Mouse (Mus musculus): ENCODE results near the gene Atp6ap1l. TPM values are rescaled to one million over a fixed set of nuclear protein-coding genes. Genes with fewer than 3 reads are reported as not detected.

Atp6ap1l gene
- polyA plus RNA-seq, 1 experiment from 2014 or later = 0.30 TPM

DNA sequence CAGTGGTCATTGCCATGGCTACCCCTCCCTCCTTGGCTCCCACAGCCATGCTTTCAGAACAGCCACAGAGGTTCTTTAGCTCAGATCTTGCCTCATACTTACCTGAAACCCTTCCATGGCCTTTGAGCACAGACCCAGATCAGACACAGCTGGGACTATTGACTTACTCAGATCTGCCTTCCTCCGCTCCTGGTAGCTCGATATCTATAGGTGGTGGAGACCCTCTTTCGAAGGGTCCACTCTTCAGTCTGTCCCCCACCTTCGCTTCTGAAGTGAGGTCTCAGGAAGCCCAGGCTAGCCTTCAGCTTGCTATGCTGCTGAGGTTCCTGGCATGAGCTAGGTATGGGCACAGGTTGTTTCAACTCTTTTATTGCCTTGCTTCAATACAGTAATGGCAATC, 9.6 kb upstream of the Atp6ap1l start:
- Histone ChIP-seq H3K27ac (no peak overlapping the region), H3K4me1 (no peaks in the 10 kb centered on the region), H3K9me3 (replicated peaks) (no peaks in the 10 kb centered on the region), H3K4me3 (no peak overlapping the region), H3K27me3 (ENCODE audit: low read depth, poor library complexity, severe bottlenecking) (no peaks in the 10 kb centered on the region), H3K36me3 (no peaks in the 10 kb centered on the region)
- DNase-seq (ENCODE audit: low spot score) = peak; percentile 18
- WGBS = 97% methylated on average over 4 of the region's 4 CpGs

DNA sequence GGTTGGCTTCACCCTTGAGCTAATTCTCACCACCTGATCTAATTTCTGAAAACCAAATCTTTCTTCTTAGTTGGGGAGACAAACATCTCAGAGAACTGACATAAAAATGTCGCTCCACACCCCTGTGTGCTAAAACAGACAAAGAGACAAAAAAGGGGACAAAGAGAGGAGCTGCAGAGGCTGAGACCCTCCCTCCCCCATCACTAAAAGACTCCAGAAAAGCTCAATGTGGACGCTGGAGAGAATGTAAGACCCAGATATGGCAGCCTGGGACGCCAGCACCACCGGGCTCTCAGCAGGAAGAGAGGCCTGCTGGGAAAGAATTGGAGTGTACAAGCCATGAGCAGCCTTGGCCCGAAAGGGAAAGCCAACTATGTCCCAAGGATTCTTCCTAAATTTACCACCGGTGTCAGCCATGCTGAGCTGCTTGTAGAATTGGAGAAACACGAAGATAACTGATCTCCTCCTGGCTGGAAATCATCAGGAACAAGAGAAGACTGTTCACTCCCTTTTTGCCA, 8.6 kb upstream of the Atp6ap1l start:
- 62% methylated on average over 7 of the region's 7 CpGs for WGBS
- Histone ChIP-seq H3K4me3 (no peak overlapping the region), H3K36me3 (no peaks in the 10 kb centered on the region), H3K4me1 (no peaks in the 10 kb centered on the region), H3K27me3 (ENCODE audit: low read depth, poor library complexity, severe bottlenecking) (no peaks in the 10 kb centered on the region), H3K27ac (no peak overlapping the region), H3K9me3 (replicated peaks) (no peaks in the 10 kb centered on the region)
- no peak for DNase-seq (ENCODE audit: low spot score)

DNA sequence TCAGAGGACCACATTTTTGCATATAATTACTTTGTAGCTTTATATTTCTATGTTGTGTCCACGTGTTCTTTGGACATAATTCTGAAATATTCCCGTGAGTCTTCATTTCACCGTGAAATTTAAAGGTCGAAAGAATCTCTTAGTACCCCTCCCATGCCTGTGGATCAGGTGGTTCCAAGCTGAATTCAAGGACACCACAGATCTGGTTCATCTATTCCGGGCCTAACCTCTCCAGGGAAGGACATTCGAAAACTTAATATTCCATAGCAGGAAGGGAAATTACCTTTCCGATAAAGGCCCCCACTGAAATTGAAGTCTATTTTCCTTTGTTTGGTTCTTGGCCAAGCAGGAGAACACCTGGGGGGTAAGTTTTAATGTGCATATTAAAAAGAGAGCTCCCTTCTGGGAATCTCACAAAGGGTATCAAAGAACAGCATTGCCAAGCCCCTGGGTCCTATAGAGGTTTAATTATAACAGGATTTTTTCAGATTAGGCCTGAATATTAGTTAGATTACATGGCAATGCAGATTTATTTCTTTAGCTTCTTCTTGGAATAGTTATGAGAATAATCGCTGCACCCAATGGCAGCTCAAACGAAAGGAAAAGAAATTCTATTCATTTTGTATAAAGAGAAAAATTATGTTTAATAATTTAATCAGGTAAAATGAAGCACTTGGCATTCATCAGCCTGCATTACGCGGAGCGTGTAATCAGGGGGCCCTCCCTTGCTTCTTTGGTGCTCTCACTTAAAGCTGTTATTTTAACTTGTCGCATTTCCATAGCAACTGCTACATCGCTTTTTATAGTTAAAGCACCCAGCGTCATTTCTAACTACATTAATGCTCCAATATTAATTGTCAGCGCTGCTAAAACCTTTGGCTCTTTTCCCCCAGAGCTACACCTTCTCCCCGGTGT, 7.9 kb upstream of the Atp6ap1l start:
- WGBS = 89% methylated on average over 17 of the region's 17 CpGs
- Histone ChIP-seq H3K9me3 (replicated peaks) (no peaks in the 10 kb centered on the region), H3K4me1 (no peaks in the 10 kb centered on the region), H3K4me3 (no peak overlapping the region), H3K36me3 (no peaks in the 10 kb centered on the region), H3K27ac (no peak overlapping the region), H3K27me3 (ENCODE audit: low read depth, poor library complexity, severe bottlenecking) (no peaks in the 10 kb centered on the region)
- no peak for DNase-seq (ENCODE audit: low spot score)

DNA sequence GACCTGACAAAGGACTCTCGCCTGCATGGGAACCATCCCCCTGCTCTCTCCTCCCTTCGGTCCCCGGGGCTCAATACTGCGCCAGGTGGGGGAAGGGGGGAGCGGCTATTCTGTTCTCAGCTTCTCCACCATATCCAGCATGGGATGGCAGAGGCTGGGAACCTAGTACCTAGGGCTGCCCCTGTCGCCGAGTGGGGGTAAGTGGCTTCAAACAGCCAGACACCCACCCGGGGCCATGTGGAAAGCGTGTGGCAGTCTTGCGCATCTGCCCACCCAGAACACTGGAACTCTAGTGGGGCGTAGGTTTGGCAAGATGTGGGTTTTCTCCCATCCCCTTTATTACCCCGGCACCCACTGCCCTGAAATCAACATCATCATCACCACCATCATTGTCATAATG, 2.2 kb upstream of the Atp6ap1l start:
- Histone ChIP-seq H3K4me3 (no peak overlapping the region), H3K4me1 (no peaks in the 10 kb centered on the region), H3K27me3 (ENCODE audit: low read depth, poor library complexity, severe bottlenecking) (no peaks in the 10 kb centered on the region), H3K36me3 (no peaks in the 10 kb centered on the region), H3K9me3 (replicated peaks) (no peaks in the 10 kb centered on the region), H3K27ac (no peak overlapping the region)
- DNase-seq (ENCODE audit: low spot score) = no peak
- WGBS = 94% methylated on average over 12 of the region's 12 CpGs

DNA sequence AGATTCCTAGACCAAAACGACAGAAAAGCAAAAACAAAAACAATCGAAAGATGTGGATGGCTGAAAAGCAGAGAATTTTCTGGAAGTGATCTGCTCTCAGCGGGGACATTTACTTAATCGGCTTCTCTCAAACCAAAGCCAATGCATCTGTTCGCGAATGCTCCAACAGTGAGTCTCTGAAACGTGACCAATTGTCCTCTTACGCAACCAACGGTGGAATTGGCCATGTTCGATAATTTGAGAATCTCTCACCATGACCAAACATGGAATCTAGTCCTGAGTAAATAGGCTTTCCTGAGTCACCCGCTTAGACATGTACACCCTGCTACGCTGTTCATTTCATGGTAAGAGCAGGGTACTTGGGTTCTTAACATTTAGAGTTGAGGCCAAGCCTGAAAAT, 8.3 kb downstream of the Atp6ap1l start:
- H3K4me3 ChIP-seq = no peak overlapping the region
- H3K27ac ChIP-seq = no peak overlapping the region
- no peaks in the 10 kb centered on the region for H3K27me3 ChIP-seq (ENCODE audit: low read depth, poor library complexity, severe bottlenecking)
- DNase-seq (ENCODE audit: low spot score) = no peak
- H3K4me1 ChIP-seq = 0 out of 2 replicates have a peak, but pooled peaks cover 2% of the 10 kb centered on the region
- no peaks in the 10 kb centered on the region for H3K36me3 ChIP-seq
- no peaks in the 10 kb centered on the region for H3K9me3 ChIP-seq (replicated peaks)
- 94% methylated on average over 12 of the region's 12 CpGs for WGBS

DNA sequence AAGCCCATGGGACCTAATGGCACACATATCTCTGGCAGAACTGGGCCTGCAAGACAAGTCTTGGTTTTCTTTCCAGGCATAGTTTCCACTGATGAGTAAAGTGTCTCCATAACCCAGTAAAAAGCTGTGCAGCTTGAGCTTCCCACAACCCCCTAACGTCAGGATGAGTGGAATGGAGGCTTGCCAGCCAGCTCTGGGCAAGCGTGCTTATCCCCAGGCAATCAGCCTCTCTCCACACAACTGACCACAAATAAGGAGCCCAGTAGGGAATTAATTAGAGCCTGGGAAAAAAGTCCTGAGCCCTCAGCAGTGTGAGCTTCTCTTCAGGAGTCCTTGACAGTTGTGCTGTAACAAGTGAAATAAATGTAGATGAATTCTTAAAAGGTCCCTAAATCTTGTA, 9.1 kb downstream of the Atp6ap1l start:
- Histone ChIP-seq H3K4me3 (no peak overlapping the region), H3K36me3 (no peaks in the 10 kb centered on the region), H3K27me3 (ENCODE audit: low read depth, poor library complexity, severe bottlenecking) (no peaks in the 10 kb centered on the region), H3K4me1 (0 out of 2 replicates have a peak, but pooled peaks cover 2% of the 10 kb centered on the region), H3K9me3 (replicated peaks) (no peaks in the 10 kb centered on the region), H3K27ac (no peak overlapping the region)
- DNase-seq (ENCODE audit: low spot score) = no peak
- 57% methylated on average over 2 of the region's 2 CpGs for WGBS

DNA sequence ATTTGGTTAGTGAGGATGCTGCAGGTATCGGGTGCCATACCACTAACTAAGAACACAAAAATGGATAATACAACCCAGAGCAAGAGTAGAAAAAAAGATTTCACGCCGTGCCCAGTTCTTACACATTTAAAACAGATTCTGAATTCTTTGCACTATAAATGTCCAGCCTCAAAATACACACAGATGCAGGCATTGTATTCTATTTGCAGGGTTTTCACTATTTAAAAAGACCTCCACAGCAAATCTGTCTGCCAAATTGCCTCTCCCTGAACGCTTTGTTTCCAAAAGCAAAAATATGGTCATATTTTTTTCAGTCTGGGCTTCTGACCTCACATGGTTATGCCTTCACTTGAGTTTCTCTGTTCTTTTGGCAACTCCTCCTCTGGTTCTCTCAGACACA, 10.3 kb downstream of the Atp6ap1l start:
- WGBS = 92% methylated on average over 4 of the region's 4 CpGs
- Histone ChIP-seq H3K36me3 (no peaks in the 10 kb centered on the region), H3K27ac (no peak overlapping the region), H3K4me1 (0 out of 2 replicates have a peak, but pooled peaks cover 2% of the 10 kb centered on the region), H3K27me3 (ENCODE audit: low read depth, poor library complexity, severe bottlenecking) (no peaks in the 10 kb centered on the region), H3K9me3 (replicated peaks) (no peaks in the 10 kb centered on the region), H3K4me3 (no peak overlapping the region)
- DNase-seq (ENCODE audit: low spot score) = no peak

DNA sequence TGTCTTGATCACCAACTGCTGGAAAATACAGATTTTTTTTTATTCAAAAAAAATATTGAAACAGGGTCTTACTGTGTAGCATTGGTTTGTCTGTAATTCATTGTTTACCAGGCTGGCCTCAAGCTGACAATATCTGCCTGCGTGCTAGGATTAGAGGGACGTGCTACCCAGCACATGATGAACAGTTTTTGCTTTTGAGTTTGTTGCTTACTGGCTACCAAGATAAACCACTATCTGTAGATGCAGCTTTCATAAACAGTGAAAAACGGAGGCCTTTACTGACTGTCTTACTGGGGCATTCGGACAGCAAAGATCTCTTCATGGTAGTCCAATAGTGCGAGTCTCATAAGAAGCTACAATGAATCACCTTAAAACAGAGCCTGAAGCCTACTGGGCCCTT, 15.0 kb downstream of the Atp6ap1l start:
- Histone ChIP-seq H3K9me3 (replicated peaks) (no peaks in the 10 kb centered on the region), H3K4me1 (peaks cover 11% of the 10 kb centered on the region), H3K27ac (no peak overlapping the region), H3K36me3 (no peaks in the 10 kb centered on the region), H3K27me3 (ENCODE audit: low read depth, poor library complexity, severe bottlenecking) (0 out of 2 replicates have a peak, but pooled peaks cover 6% of the 10 kb centered on the region), H3K4me3 (no peak overlapping the region)
- no peak for DNase-seq (ENCODE audit: low spot score)
- WGBS = 94% methylated on average over 5 of the region's 5 CpGs

DNA sequence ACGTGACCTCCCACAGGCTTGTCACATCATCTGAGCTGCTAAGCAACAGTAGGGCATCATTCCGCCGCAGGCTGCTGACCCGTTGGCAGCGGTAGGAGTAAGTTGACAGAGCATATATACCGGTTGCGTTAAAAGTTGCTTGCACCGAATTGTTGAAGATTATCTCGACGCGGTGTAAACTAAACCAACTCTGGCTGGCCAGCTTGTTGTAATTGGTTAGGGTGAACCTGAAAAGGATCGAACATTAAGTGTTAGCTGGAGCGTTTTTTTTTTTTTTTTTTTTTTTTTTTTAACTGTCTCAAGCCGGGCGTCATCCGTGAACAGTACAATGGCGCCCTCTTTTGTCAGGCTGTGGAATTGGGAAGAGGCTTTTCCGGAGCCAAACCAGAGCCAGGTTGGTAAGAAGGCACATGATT, 18.6 kb downstream of the Atp6ap1l start:
- H3K4me3 ChIP-seq = peak overlapping the region; percentile 52
- peaks cover 13% of the 10 kb centered on the region for H3K4me1 ChIP-seq
- H3K9me3 ChIP-seq (replicated peaks) = no peaks in the 10 kb centered on the region
- H3K27me3 ChIP-seq (ENCODE audit: low read depth, poor library complexity, severe bottlenecking) = 0 out of 2 replicates have a peak, but pooled peaks cover 6% of the 10 kb centered on the region
- WGBS = 1% methylated on average over 18 of the region's 18 CpGs
- peak overlapping the region; percentile 30; the same call in 1 of the 2 replicates for H3K27ac ChIP-seq
- peak; percentile 80 for DNase-seq (ENCODE audit: low spot score)
- no peaks in the 10 kb centered on the region for H3K36me3 ChIP-seq

DNA sequence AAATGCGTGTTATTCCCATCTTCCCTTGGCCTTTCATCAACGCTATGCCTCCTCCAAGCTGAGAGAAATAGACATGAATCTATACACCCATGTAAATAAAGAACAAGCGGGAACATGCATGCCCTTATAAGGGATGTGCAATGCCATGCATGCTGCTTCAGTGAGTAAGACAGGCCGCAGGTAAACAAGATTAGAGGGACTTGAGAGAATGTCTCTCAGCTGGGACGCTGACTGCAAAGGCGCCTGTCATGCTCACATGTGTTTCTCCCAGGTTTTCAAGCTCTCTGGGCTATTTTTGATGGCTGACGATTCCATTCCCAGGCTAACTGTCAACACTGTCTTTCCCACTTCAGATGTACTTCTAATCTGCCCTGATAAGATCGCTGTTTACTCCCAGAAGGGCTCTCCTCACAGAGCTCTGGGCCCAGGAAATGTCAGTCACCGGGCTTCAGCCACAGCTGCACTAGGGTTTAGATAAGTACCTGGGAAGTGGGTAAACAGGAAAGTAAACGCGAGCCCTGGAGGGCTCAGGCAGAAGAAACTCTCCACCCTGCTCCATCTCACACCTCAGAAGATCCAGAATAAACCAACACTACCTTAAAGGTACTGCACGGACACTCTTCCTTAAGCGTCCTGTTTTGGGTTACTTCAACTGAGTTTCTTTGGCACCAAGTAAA, 19.2 kb downstream of the Atp6ap1l start:
- Histone ChIP-seq H3K4me3 (peak overlapping the region; percentile 52), H3K4me1 (peaks cover 13% of the 10 kb centered on the region), H3K9me3 (replicated peaks) (no peaks in the 10 kb centered on the region), H3K27me3 (ENCODE audit: low read depth, poor library complexity, severe bottlenecking) (0 out of 2 replicates have a peak, but pooled peaks cover 6% of the 10 kb centered on the region), H3K27ac (peak overlapping the region; percentile 30; the same call in 1 of the 2 replicates), H3K36me3 (no peaks in the 10 kb centered on the region)
- 46% methylated on average over 13 of the region's 13 CpGs for WGBS
- DNase-seq (ENCODE audit: low spot score) = peak; percentile 34

DNA sequence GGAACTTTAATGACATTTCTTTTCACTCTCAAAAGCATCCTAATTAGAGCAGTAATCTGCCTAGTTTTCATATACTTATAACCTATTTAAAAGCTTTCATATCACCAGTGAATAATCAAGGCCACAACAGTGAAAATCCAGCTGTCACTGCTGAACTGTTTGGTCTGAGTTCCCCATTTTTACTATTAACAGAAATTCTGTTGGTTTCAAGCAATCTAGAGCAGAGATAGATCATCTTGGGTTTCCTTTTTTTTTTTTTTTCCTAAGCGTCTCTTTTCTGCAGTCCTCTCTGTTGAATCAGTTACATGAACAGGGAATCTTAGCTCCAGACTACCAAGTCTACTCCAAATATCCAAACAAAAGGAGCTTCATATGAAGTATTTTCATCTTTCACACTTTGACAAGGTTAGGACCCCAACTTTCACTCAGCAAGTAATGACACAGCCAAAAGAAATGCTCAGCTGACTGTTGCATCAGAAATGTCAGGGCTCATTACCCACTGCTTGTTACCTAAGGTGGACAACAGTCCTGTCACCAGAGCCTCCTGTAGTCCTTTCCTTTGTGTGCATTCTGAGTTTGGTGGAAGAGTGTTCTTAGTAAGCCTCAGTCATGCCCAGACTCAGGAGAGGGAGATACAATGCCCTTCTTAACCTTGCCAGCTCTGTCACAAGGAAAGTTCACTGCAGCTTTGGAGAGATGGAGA, 23.3 kb downstream of the Atp6ap1l start:
- H3K27me3 ChIP-seq (ENCODE audit: low read depth, poor library complexity, severe bottlenecking) = 0 out of 2 replicates have a peak, but pooled peaks cover 6% of the 10 kb centered on the region
- WGBS = 76% methylated on average over 1 of the region's 1 CpGs

DNA sequence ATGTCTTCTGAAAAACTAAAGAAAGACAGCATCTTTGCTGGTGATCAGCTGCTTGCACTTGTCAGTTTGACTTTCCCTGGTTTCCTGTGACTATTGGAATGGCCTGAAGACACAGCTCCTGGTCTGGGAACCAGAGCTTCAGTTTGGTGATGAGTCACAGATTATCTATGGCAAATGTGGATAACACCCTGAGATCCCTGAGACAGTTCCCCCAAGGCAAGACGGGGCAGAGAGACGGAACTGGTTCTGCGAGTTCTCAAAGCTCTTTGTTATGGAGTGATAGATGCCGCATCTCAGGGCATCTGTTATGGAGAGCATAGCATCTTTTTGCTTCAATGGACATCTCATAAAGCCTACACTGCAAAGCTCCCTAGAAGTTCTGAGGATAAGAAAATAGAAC, 33.6 kb downstream of the Atp6ap1l start:
- Histone ChIP-seq H3K36me3 (no peaks in the 10 kb centered on the region), H3K27me3 (ENCODE audit: low read depth, poor library complexity, severe bottlenecking) (no peaks in the 10 kb centered on the region), H3K4me3 (no peak overlapping the region), H3K4me1 (peaks cover 15% of the 10 kb centered on the region), H3K27ac (peak overlapping the region; percentile 69), H3K9me3 (replicated peaks) (no peaks in the 10 kb centered on the region)
- no peak for DNase-seq (ENCODE audit: low spot score)
- 44% methylated on average over 4 of the region's 4 CpGs for WGBS

More for the DNA sequence above, 23.3 kb downstream of the Atp6ap1l start:
- Histone ChIP-seq H3K27ac (no peak overlapping the region), H3K9me3 (replicated peaks) (no peaks in the 10 kb centered on the region), H3K4me3 (no peak overlapping the region), H3K36me3 (no peaks in the 10 kb centered on the region), H3K4me1 (peaks cover 13% of the 10 kb centered on the region)
- no peak for DNase-seq (ENCODE audit: low spot score)

Data from limb, embryonic 10.5 days (tissue).